Mouse (Mus musculus) testis, adult 2 months (tissue): Measurements from ENCODE around the gene Dek. TPM values are rescaled to one million over a fixed set of nuclear protein-coding genes. Genes with fewer than 3 reads are reported as not detected.

ENCODE experiments used
- H3K27ac ChIP-seq: fragments of 200-500 bp; 2 replicates; pipeline ENCODE4 v1.5.1; 2012; ENCODE audit warnings: low read depth, low read length; ENCODE audit not compliant: control insufficient read depth, insufficient read depth
- H3K27me3 ChIP-seq: fragments of 200-500 bp; 2 replicates; pipeline ENCODE4 v1.6.1; 2012; ENCODE audit warnings: mild to moderate bottlenecking, low read length, moderate library complexity; ENCODE audit not compliant: control insufficient read depth, insufficient read depth
- H3K36me3 ChIP-seq: fragments of 200-500 bp; 2 replicates; pipeline ENCODE4 v1.6.1; 2012; ENCODE audit warnings: mild to moderate bottlenecking, low read length; ENCODE audit not compliant: control insufficient read depth, insufficient read depth
- H3K4me1 ChIP-seq: fragments of 200-500 bp; 2 replicates; pipeline ENCODE4 v1.6.1; 2012; ENCODE audit warnings: low read length; ENCODE audit not compliant: control insufficient read depth, insufficient read depth
- H3K4me3 ChIP-seq: fragments of 200-500 bp; 2 replicates; pipeline ENCODE4 v1.5.1; 2012; ENCODE audit warnings: low read depth, mild to moderate bottlenecking, low read length, moderate library complexity, mixed read lengths; ENCODE audit not compliant: control insufficient read depth
- CTCF ChIP-seq: fragments of 200-500 bp; IDR thresholded peaks from 2 replicates; pipeline ENCODE4 v1.5.1; 2012; ENCODE audit warnings: low read depth, mild to moderate bottlenecking, inconsistent platforms, low read length, moderate library complexity; ENCODE audit not compliant: control insufficient read depth, insufficient read depth, insufficient replicate concordance
- POLR2A ChIP-seq: fragments of 200-500 bp; IDR thresholded peaks from 2 replicates; pipeline ENCODE4 v1.6.1; 2012; ENCODE audit warnings: low read depth, mild to moderate bottlenecking, inconsistent platforms, low read length, moderate library complexity; ENCODE audit not compliant: control insufficient read depth
- polyA plus RNA-seq: library from polyadenylated mRNA; depleted of rRNA; stranded (reverse); fragments of >200 nt; gene quantifications from 2 replicates; pipeline ENCODE4 v1.2.3, GENCODE M21; 2012; rRNA removed

Gene Dek
- polyA plus RNA-seq, 1 experiment, result 6.5 TPM

DNA sequence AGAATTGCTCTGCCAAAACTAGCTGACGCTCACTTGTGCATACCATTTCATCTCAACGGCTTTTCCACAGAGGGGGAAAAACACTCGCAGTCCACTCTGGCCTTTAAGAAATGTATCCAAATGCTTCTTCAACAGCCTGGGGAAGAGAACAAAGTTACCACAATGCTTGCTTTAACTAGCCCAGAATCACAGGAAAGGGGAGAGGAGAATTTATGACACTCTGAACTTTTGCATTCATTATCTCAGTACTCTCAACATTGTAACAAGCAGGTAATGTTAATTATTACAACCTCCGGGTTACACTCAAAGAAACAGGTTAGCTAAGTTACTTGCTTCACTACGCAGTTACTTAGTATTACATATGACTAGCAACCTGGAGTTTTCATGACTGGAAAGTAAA is 65.9 kb downstream of the Dek start:
- Histone ChIP-seq H3K27ac (no peak overlapping the region), H3K27me3 (no peaks in the 10 kb centered on the region), H3K36me3 (no peaks in the 10 kb centered on the region), H3K4me3 (no peak overlapping the region), H3K4me1 (peaks cover 13% of the 10 kb centered on the region)
- TF ChIP-seq POLR2A, result no peak
- no peak for TF ChIP-seq CTCF

GRCm38 (mm10) chr13:47037946-47038345 is 68.1 kb downstream of the Dek start:
- H3K36me3 ChIP-seq, result no peaks in the 10 kb centered on the region
- no peaks in the 10 kb centered on the region for H3K27me3 ChIP-seq
- TF ChIP-seq CTCF, result no peak
- TF ChIP-seq POLR2A, result no peak
- no peak overlapping the region for H3K27ac ChIP-seq
- no peak overlapping the region for H3K4me3 ChIP-seq
- H3K4me1 ChIP-seq, result no peaks in the 10 kb centered on the region

Other genes starting within 250 kb of the Dek start
- 5.3 and 7.4 TPM in 2 replicates for gene Kif13a, start 176.3 kb downstream of the Dek start, polyA plus RNA-seq
- 0.49 and 0.75 TPM in 2 replicates for gene Nhlrc1, start 91.4 kb downstream of the Dek start, polyA plus RNA-seq
- gene Kdm1b, start 62.7 kb downstream of the Dek start, polyA plus RNA-seq, result 2.0 and 2.3 TPM in 2 replicates
- gene Tpmt, start 61.5 kb downstream of the Dek start, polyA plus RNA-seq, result 2.9 and 3.4 TPM in 2 replicates
- 17.8 and 20.9 TPM in 2 replicates for gene Rnf144b, start 16.5 kb upstream of the Dek start, polyA plus RNA-seq